Mouse (Mus musculus) lung, embryonic 15.5 days (tissue): ENCODE results near the gene Ttc37. TPM values are rescaled to one million over a fixed set of nuclear protein-coding genes. Genes with fewer than 3 reads are reported as not detected.

Experiments used
- polyA plus RNA-seq: library from polyadenylated mRNA; unstranded; fragments of >200 nt; fragmentation: Nextera tagmentation; extraction: Ambion mirVana; gene quantifications from 2 replicates; pipeline ENCODE4 v1.2.1, GENCODE M21; 2015

Ttc37 gene
- polyA plus RNA-seq, 1 experiment from 2014 or later: 11.2 TPM

Other genes starting within 250 kb of the Ttc37 start
- 32.2 and 32.5 TPM in 2 replicates for gene Rhobtb3, start 154.8 kb upstream of the Ttc37 start, polyA plus RNA-seq
- gene Spata9, start 131.6 kb upstream of the Ttc37 start, polyA plus RNA-seq: 0.65 and 0.84 TPM in 2 replicates
- gene Rfesd, start 80.0 kb upstream of the Ttc37 start, polyA plus RNA-seq: 17.4 and 17.5 TPM in 2 replicates
- gene Gpr150, start 41.7 kb upstream of the Ttc37 start, polyA plus RNA-seq: 0.16 TPM in 1 of 2 replicates, not detected in the other
- 7.0 and 8.1 TPM in 2 replicates for gene Arsk, start 74 bp upstream of the Ttc37 start, polyA plus RNA-seq
- 0.21 and 0.58 TPM in 2 replicates for gene Fam81b, start 206.3 kb downstream of the Ttc37 start, polyA plus RNA-seq